Mouse (Mus musculus) MEL (cell line): ENCODE data around the gene Pxylp1.

ENCODE experiments used
- BHLHE40 ChIP-seq: IDR thresholded peaks from 2 replicates; pipeline ENCODE4 v1.6.1; 2012; ENCODE audit warnings: low read depth, mild to moderate bottlenecking, inconsistent platforms, low read length, improper control_type of control experiment, borderline replicate concordance
- CHD1 ChIP-seq: IDR thresholded peaks from 2 replicates; pipeline ENCODE4 v1.6.1; 2012; ENCODE audit warnings: low read depth, mild to moderate bottlenecking, inconsistent platforms, low read length, improper control_type of control experiment
- CHD2 ChIP-seq: IDR thresholded peaks from 2 replicates; pipeline ENCODE4 v1.6.1; 2011; ENCODE audit warnings: low read length, improper control_type of control experiment
- CTCF ChIP-seq, 3 experiments: IDR thresholded peaks in 2 of 3; conservative IDR thresholded peaks in 1 of 3; 2 replicates each; pipeline ENCODE4 v1.5.1; 2011 to 2012; ENCODE audit warnings: low read length in 3 of 3, low read depth in 2 of 3, mild to moderate bottlenecking in 2 of 3, improper control_type of control experiment in 1 of 3, inconsistent platforms in 1 of 3, mixed read lengths in 1 of 3, moderate library complexity in 1 of 3; ENCODE audit not compliant: control insufficient read depth in 1 of 3, insufficient read depth in 1 of 3, poor library complexity in 1 of 3, severe bottlenecking in 1 of 3
- ELF1 ChIP-seq: IDR thresholded peaks from 2 replicates; pipeline ENCODE4 v1.6.1; 2014; ENCODE audit warnings: low read depth, mild to moderate bottlenecking, inconsistent platforms, low read length, improper control_type of control experiment, moderate library complexity
- HCFC1 ChIP-seq: IDR thresholded peaks from 2 replicates; pipeline ENCODE4 v1.6.1; 2012; ENCODE audit warnings: low read depth, mild to moderate bottlenecking, inconsistent platforms, low read length, improper control_type of control experiment, moderate library complexity
- MAFK ChIP-seq: IDR thresholded peaks from 2 replicates; pipeline ENCODE4 v1.6.1; 2011; ENCODE audit warnings: low read depth, mild to moderate bottlenecking, low read length, improper control_type of control experiment, borderline replicate concordance
- MEF2A ChIP-seq: IDR thresholded peaks from 2 replicates; pipeline ENCODE4 v1.6.1; 2014; ENCODE audit warnings: low read depth, mild to moderate bottlenecking, inconsistent platforms, low read length, improper control_type of control experiment; ENCODE audit not compliant: poor library complexity, insufficient replicate concordance, severe bottlenecking; ENCODE audit errors: extremely low read depth
- MXI1 ChIP-seq: IDR thresholded peaks from 2 replicates; pipeline ENCODE4 v1.6.1; 2011; ENCODE audit warnings: mild to moderate bottlenecking, low read depth, low read length, improper control_type of control experiment
- POLR2A ChIP-seq, 2 experiments: IDR thresholded peaks; 2 replicates each; pipeline ENCODE4 v1.6.1; 2011 to 2012; ENCODE audit warnings: low read length in 2 of 2, mild to moderate bottlenecking in 2 of 2, control low read depth in 1 of 2, improper control_type of control experiment in 1 of 2, low read depth in 1 of 2, moderate library complexity in 1 of 2; ENCODE audit not compliant: control insufficient read depth in 1 of 2, insufficient read depth in 1 of 2, poor library complexity in 1 of 2
- RAD21 ChIP-seq: IDR thresholded peaks from 2 replicates; pipeline ENCODE4 v1.6.1; 2011; ENCODE audit warnings: mild to moderate bottlenecking, low read depth, low read length, improper control_type of control experiment
- SMC3 ChIP-seq: IDR thresholded peaks from 2 replicates; pipeline ENCODE4 v1.6.1; 2011; ENCODE audit warnings: low read depth, low read length, improper control_type of control experiment
- TBP ChIP-seq: IDR thresholded peaks from 2 replicates; pipeline ENCODE4 v1.8.0; 2011; ENCODE audit warnings: low read depth, low read length, improper control_type of control experiment
- ZC3H11A ChIP-seq: IDR thresholded peaks from 2 replicates; pipeline ENCODE4 v1.6.1; 2012; ENCODE audit warnings: low read depth, mild to moderate bottlenecking, inconsistent platforms, low read length, improper control_type of control experiment

DNA sequence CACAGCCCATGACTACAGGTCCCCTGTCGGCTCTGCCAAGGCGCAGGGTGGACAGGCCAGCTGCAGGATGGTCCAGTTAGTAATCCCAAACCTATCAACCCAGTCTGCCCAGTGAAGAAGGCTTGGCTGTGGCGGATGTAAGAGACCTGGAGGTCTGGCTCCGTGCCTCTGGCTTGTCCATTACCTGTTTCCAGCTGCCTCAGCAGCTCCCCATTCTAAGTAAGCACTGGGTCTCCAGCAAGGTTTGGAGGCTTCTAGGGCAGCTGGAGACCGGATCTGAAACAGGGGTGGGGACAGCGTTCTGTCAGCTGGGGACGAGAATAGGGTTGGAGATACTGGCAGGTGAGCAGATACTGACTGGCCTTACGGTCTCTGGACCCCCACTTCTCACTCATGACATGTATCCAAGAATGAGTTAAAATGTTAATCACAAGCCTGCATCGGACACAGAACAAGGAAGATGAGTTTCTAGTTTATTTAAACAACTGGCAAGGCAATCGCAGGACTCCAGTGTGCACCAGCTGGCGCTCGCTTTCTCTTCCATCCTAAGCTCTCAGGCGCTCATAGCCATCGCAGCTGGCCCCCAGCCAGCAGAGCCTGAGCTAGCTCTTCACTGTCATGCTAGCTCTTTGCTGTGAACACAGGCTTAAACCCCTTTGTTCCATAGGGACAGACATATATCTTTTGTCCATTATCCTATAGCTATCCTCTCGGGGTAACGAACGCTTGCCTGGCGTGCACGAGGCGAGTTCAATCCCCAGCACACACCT, 9.8 kb downstream of the Pxylp1 start:
- TF ChIP-seq MXI1 (no peak), BHLHE40 (no peak), CTCF (IDR thresholded peaks at IDR 0.05 in 2 of 3, conservative IDR thresholded peaks at IDR 0.05 in 1 of 3; ENCODE audit: control insufficient read depth in 1 of 3, insufficient read depth in 1 of 3, low read depth in 2 of 3, low read length in 3 of 3, poor library complexity in 1 of 3, severe bottlenecking in 1 of 3) (no peak), HCFC1 (no peak), ELF1 (no peak), MEF2A (no peak), TBP (no peak), POLR2A (IDR thresholded peaks at IDR 0.05; ENCODE audit: control insufficient read depth in 1 of 2, insufficient read depth in 1 of 2, low read depth in 1 of 2, low read length in 2 of 2, poor library complexity in 1 of 2) (no peak), CHD1 (no peak), RAD21 (no peak), CHD2 (no peak), MAFK (no peak), SMC3 (no peak), ZC3H11A (no peak)
